8 mouse cellular contexts compared by ENCODE assay signal in genomic region chr2:146222279-146223175, GRCm38 (mm10). TPM values are rescaled to one million over a fixed set of nuclear protein-coding genes. Genes with fewer than 3 reads are reported as not detected.
DNase-seq lines count a peak whose midpoint lies in the region; ATAC-seq lines count a peak whose summit lies in the region.

No protein-coding gene starts in this region.

- under 1% methylated on average over 111 of the region's 133 CpGs for WGBS in heart, embryonic 11.5 days (ENCODE audit: insufficient replicate concordance)
- under 1% methylated on average over 98 of the region's 133 CpGs for WGBS in heart, embryonic 14.5 days
- WGBS in limb, embryonic 13.5 days: under 1% methylated on average over 118 of the region's 133 CpGs

- peaks cover 20% of the 10 kb centered on the region for H3K4me1 ChIP-seq in heart, embryonic 11.5 days (ENCODE audit: control insufficient read depth, insufficient read depth, low read length)
- peaks cover 10 to 40% of the 10 kb centered on the region in 2 experiments for H3K4me1 ChIP-seq in heart, embryonic 14.5 days (ENCODE audit: control insufficient read depth in 2 of 2, insufficient read depth in 2 of 2, low read length in 2 of 2)
- H3K4me1 ChIP-seq in limb, embryonic 13.5 days: peaks cover 37% of the 10 kb centered on the region

- no peak for DNase-seq in heart, adult 11 months
- peak; percentile 21 for DNase-seq in CD4-positive, CD25-positive, alpha-beta regulatory T cell, adult 2 months (ENCODE audit: low read depth, low spot score)
- peak; percentile 21 for DNase-seq in cerebellum, adult 9-11 months
- peak; percentile 72 for DNase-seq in retina, postnatal 1 day
- DNase-seq in c-Kit-positive CD71-positive TER-119-positive erythroid progenitor cells, embryonic 14.5 days (ENCODE audit: low spot score): no peak

- H3K4me2 ChIP-seq in heart, embryonic 11.5 days: peak overlapping the region; percentile 96
- H3K4me2 ChIP-seq in heart, embryonic 14.5 days (ENCODE audit: low read length): peak overlapping the region; percentile 94
- peak overlapping the region; percentile 98 for H3K4me2 ChIP-seq in limb, embryonic 13.5 days (replicated peaks)

- H3K9ac ChIP-seq in heart, embryonic 11.5 days (ENCODE audit: low read depth, low read length): no peak overlapping the region; the same call in 1 of the 2 replicates
- no peak overlapping the region for H3K9ac ChIP-seq in heart, embryonic 14.5 days (ENCODE audit: low read length)
- H3K9ac ChIP-seq in limb, embryonic 13.5 days: peak overlapping the region; percentile 48

- peaks cover 92% of the 10 kb centered on the region for H3K27me3 ChIP-seq in heart, embryonic 11.5 days (ENCODE audit: control insufficient read depth, insufficient read depth, low read length)
- H3K27me3 ChIP-seq in heart, embryonic 14.5 days (ENCODE audit: control insufficient read depth, insufficient read depth, low read length): peaks cover 97% of the 10 kb centered on the region
- peaks cover 95% of the 10 kb centered on the region for H3K27me3 ChIP-seq in limb, embryonic 13.5 days

- H3K27ac ChIP-seq in heart, embryonic 11.5 days (ENCODE audit: low read depth, low read length): no peak overlapping the region
- no peak overlapping the region for H3K27ac ChIP-seq in heart, embryonic 14.5 days (replicated peaks in 1 of 2; ENCODE audit: control insufficient read depth in 1 of 2, insufficient read depth in 1 of 2, low read depth in 2 of 2, low read length in 2 of 2)
- H3K27ac ChIP-seq in limb, embryonic 13.5 days: no peak overlapping the region

- no peak for ATAC-seq in heart, embryonic 11.5 days (replicated peaks; ENCODE audit: insufficient number of reproducible peaks, low FRiP score, low TSS enrichment)
- ATAC-seq in heart, embryonic 14.5 days (ENCODE audit: insufficient number of reproducible peaks, insufficient read depth, low FRiP score, low read depth): no peak
- ATAC-seq in limb, embryonic 13.5 days (ENCODE audit: low FRiP score, low read depth): peak; percentile 6; the same call in 1 of the 2 replicates

- H3K36me3 ChIP-seq in heart, embryonic 11.5 days (ENCODE audit: control insufficient read depth, insufficient read depth, low read length): no peaks in the 10 kb centered on the region
- H3K36me3 ChIP-seq in heart, embryonic 14.5 days (ENCODE audit: control insufficient read depth, insufficient read depth, low read length): no peaks in the 10 kb centered on the region
- no peaks in the 10 kb centered on the region for H3K36me3 ChIP-seq in limb, embryonic 13.5 days

- no peaks in the 10 kb centered on the region for H3K9me3 ChIP-seq in heart, embryonic 11.5 days (replicated peaks; ENCODE audit: control insufficient read depth, low read length)
- H3K9me3 ChIP-seq in heart, embryonic 14.5 days (ENCODE audit: control insufficient read depth, low read length): no peaks in the 10 kb centered on the region
- no peaks in the 10 kb centered on the region for H3K9me3 ChIP-seq in limb, embryonic 13.5 days

- H3K4me3 ChIP-seq in heart, embryonic 11.5 days (ENCODE audit: low read depth, low read length): peak overlapping the region; percentile 54
- H3K4me3 ChIP-seq in heart, embryonic 14.5 days (ENCODE audit: control insufficient read depth in 1 of 2, insufficient read depth in 1 of 2, low read depth in 1 of 2, low read length in 2 of 2): peak overlapping the region; percentile 46 to 52
- peak overlapping the region; percentile 56 for H3K4me3 ChIP-seq in limb, embryonic 13.5 days

RNA-seq across cellular contexts. Expression of gene Insm1, which starts 0.8 kb away (rescaled TPM):
- polyA plus RNA-seq in heart, embryonic 11.5 days (2014; fragmentation: Nextera tagmentation; extraction: Ambion mirVana): not detected in 2 replicates
- polyA plus RNA-seq in heart, embryonic 14.5 days (2014; fragmentation: Nextera tagmentation; extraction: Ambion mirVana): not detected in 2 replicates
- polyA plus RNA-seq in limb, embryonic 13.5 days (2015; fragmentation: Nextera tagmentation; extraction: Ambion mirVana): 0.10 TPM in 1 of 2 replicates, not detected in the other

Comparison
In these comparisons a context has a peak if more than half of its experiments do, and no peak if none do; other contexts are left out.
1. DNase-seq: peak in CD4-positive, CD25-positive, alpha-beta regulatory T cell, adult 2 months (single experiment), cerebellum, adult 9-11 months (single experiment) and retina, postnatal 1 day (single experiment); none in heart, adult 11 months (single experiment) and c-Kit-positive CD71-positive TER-119-positive erythroid progenitor cells, embryonic 14.5 days (single experiment).
2. Peak in every context shown above with its lines, with median percentiles within 50 percentile points of each other: H3K4me2 ChIP-seq and H3K4me3 ChIP-seq.